Mouse (Mus musculus): ENCODE measurements around the gene Mex3d.

DNA sequence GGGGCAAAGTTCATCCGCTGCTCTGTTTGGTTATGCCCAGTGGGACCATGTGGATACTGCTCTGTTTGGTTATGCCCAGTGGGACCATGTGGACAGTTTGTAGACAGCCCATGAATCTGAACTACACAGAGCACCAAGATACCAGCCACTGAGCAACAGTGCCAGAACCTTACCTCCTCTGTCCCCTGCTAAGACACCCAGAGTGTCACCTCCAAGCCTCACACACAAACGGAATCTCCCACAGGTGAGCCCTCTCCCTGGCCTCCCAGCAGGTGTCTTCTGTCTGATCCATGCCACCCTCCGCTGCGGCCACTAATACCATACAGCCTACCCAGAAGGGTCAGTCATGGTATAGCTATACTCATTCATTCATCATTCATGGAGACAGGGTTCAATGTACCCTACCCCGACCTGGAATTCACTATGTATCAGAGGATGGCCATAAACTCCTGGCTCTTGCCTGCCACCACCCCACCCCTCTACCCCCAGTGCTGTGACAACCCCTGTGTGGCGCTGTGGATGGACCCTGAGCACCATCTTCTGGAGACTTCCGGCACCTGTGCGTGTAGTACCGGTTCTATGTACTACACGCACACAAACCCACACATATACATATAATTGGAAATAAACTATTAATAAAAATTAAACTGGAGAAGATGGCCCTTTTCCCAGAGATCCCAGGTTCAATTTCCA, 18.2 kb upstream of the Mex3d start:
- peak; percentile 32; the same call in 1 of the 2 replicates for TF ChIP-seq CTCF (IDR thresholded peaks at IDR 0.05; ENCODE audit: extremely low read depth, insufficient read length, insufficient replicate concordance, low read depth, low read length)
- no peak for TF ChIP-seq POLR2A (IDR thresholded peaks at IDR 0.05; ENCODE audit: low read depth, low read length)
